Mouse (Mus musculus): ENCODE measurements at regions not wholly inside any gene's neighbourhood (a gene's known extent, or its start where the extent isn't known, plus 50 kb on each side); places are given as distances from the start of the nearest gene placed in this dataset.

GRCm38 (mm10) chr4:87650837-87651236, 382.3 kb downstream of the Mllt3 start:
- Histone ChIP-seq H3K4me1 (ENCODE audit: control insufficient read depth, insufficient read depth, low read length) (no peaks in the 10 kb centered on the region), H3K4me3 (ENCODE audit: insufficient read depth, low read length) (no peak overlapping the region), H3K27ac (ENCODE audit: insufficient read depth, low read length) (no peak overlapping the region)
- no peak for TF ChIP-seq POLR2A (IDR thresholded peaks at IDR 0.05; ENCODE audit: extremely low read depth, insufficient read depth, low read length)
- no peak for TF ChIP-seq CTCF (IDR thresholded peaks at IDR 0.05; ENCODE audit: extremely low read depth, insufficient read depth, low read length)

- no peaks in the 10 kb centered on the region for H3K4me1 ChIP-seq (ENCODE audit: control insufficient read depth, insufficient read depth, low read length)
- no peak overlapping the region for H3K27ac ChIP-seq (ENCODE audit: insufficient read depth, low read length)
- TF ChIP-seq POLR2A (IDR thresholded peaks at IDR 0.05; ENCODE audit: extremely low read depth, insufficient read depth, low read length) (no peak), CTCF (IDR thresholded peaks at IDR 0.05; ENCODE audit: extremely low read depth, insufficient read depth, low read length) (no peak)
- no peak overlapping the region for H3K4me3 ChIP-seq (ENCODE audit: insufficient read depth, low read length)
Measured at GRCm38 (mm10) chr4:87650393-87650792, 382.8 kb downstream of the Mllt3 start.

- Histone ChIP-seq H3K4me3 (ENCODE audit: insufficient read depth, low read length) (no peak overlapping the region), H3K4me1 (ENCODE audit: control insufficient read depth, insufficient read depth, low read length) (no peaks in the 10 kb centered on the region), H3K27ac (ENCODE audit: insufficient read depth, low read length) (no peak overlapping the region)
- no peak for TF ChIP-seq POLR2A (IDR thresholded peaks at IDR 0.05; ENCODE audit: extremely low read depth, insufficient read depth, low read length)
Measured at GRCm38 (mm10) chr4:87648919-87649318, 384.2 kb downstream of the Mllt3 start.

- no peak for TF ChIP-seq CTCF (IDR thresholded peaks at IDR 0.05; ENCODE audit: extremely low read depth, insufficient read depth, low read length)
- no peak for TF ChIP-seq POLR2A (IDR thresholded peaks at IDR 0.05; ENCODE audit: extremely low read depth, insufficient read depth, low read length)
- H3K4me1 ChIP-seq (ENCODE audit: control insufficient read depth, insufficient read depth, low read length) = no peaks in the 10 kb centered on the region
- H3K27ac ChIP-seq (ENCODE audit: insufficient read depth, low read length) = no peak overlapping the region
- H3K4me3 ChIP-seq (ENCODE audit: insufficient read depth, low read length) = 0 out of 2 replicates have a peak overlapping the region, but pooled peaks have one; percentile 0
Measured at GRCm38 (mm10) chr4:87647932-87648911, 384.9 kb downstream of the Mllt3 start.

GRCm38 (mm10) chr4:87642002-87642401, 391.2 kb downstream of the Mllt3 start:
- no peak overlapping the region for H3K27ac ChIP-seq (ENCODE audit: insufficient read depth, low read length)
- TF ChIP-seq CTCF (IDR thresholded peaks at IDR 0.05; ENCODE audit: extremely low read depth, insufficient read depth, low read length) (no peak), POLR2A (IDR thresholded peaks at IDR 0.05; ENCODE audit: extremely low read depth, insufficient read depth, low read length) (no peak)
- no peak overlapping the region for H3K4me3 ChIP-seq (ENCODE audit: insufficient read depth, low read length)
- no peaks in the 10 kb centered on the region for H3K4me1 ChIP-seq (ENCODE audit: control insufficient read depth, insufficient read depth, low read length)

GRCm38 (mm10) chr4:87641551-87641950, 391.6 kb downstream of the Mllt3 start:
- no peak overlapping the region for H3K4me3 ChIP-seq (ENCODE audit: insufficient read depth, low read length)
- H3K27ac ChIP-seq (ENCODE audit: insufficient read depth, low read length) = no peak overlapping the region
- no peak for TF ChIP-seq CTCF (IDR thresholded peaks at IDR 0.05; ENCODE audit: extremely low read depth, insufficient read depth, low read length)
- TF ChIP-seq POLR2A (IDR thresholded peaks at IDR 0.05; ENCODE audit: extremely low read depth, insufficient read depth, low read length) = no peak
- no peaks in the 10 kb centered on the region for H3K4me1 ChIP-seq (ENCODE audit: control insufficient read depth, insufficient read depth, low read length)

- TF ChIP-seq POLR2A (IDR thresholded peaks at IDR 0.05; ENCODE audit: extremely low read depth, insufficient read depth, low read length) (no peak), CTCF (IDR thresholded peaks at IDR 0.05; ENCODE audit: extremely low read depth, insufficient read depth, low read length) (no peak)
- Histone ChIP-seq H3K4me1 (ENCODE audit: control insufficient read depth, insufficient read depth, low read length) (no peaks in the 10 kb centered on the region), H3K27ac (ENCODE audit: insufficient read depth, low read length) (no peak overlapping the region), H3K4me3 (ENCODE audit: insufficient read depth, low read length) (no peak overlapping the region)
Measured at GRCm38 (mm10) chr4:87638380-87638646, 394.9 kb downstream of the Mllt3 start.

- Histone ChIP-seq H3K4me3 (ENCODE audit: insufficient read depth, low read length) (no peak overlapping the region), H3K4me1 (ENCODE audit: control insufficient read depth, insufficient read depth, low read length) (no peaks in the 10 kb centered on the region), H3K27ac (ENCODE audit: insufficient read depth, low read length) (no peak overlapping the region)
- no peak for TF ChIP-seq CTCF (IDR thresholded peaks at IDR 0.05; ENCODE audit: extremely low read depth, insufficient read depth, low read length)
- TF ChIP-seq POLR2A (IDR thresholded peaks at IDR 0.05; ENCODE audit: extremely low read depth, insufficient read depth, low read length) = no peak
Measured at GRCm38 (mm10) chr4:87637629-87638379, 395.4 kb downstream of the Mllt3 start.

GRCm38 (mm10) chr4:87611116-87611515, 380.8 kb upstream of the Slc24a2 start:
- no peak overlapping the region for H3K4me3 ChIP-seq (ENCODE audit: insufficient read depth, low read length)
- no peak for TF ChIP-seq POLR2A (IDR thresholded peaks at IDR 0.05; ENCODE audit: extremely low read depth, insufficient read depth, low read length)
- no peak for TF ChIP-seq CTCF (IDR thresholded peaks at IDR 0.05; ENCODE audit: extremely low read depth, insufficient read depth, low read length)
- no peaks in the 10 kb centered on the region for H3K4me1 ChIP-seq (ENCODE audit: control insufficient read depth, insufficient read depth, low read length)
- H3K27ac ChIP-seq (ENCODE audit: insufficient read depth, low read length) = no peak overlapping the region

GRCm38 (mm10) chr4:87593644-87594043, 363.4 kb upstream of the Slc24a2 start:
- Histone ChIP-seq H3K4me1 (ENCODE audit: control insufficient read depth, insufficient read depth, low read length) (no peaks in the 10 kb centered on the region), H3K4me3 (ENCODE audit: insufficient read depth, low read length) (no peak overlapping the region), H3K27ac (ENCODE audit: insufficient read depth, low read length) (no peak overlapping the region)
- no peak for TF ChIP-seq POLR2A (IDR thresholded peaks at IDR 0.05; ENCODE audit: extremely low read depth, insufficient read depth, low read length)
- no peak for TF ChIP-seq CTCF (IDR thresholded peaks at IDR 0.05; ENCODE audit: extremely low read depth, insufficient read depth, low read length)
